Mouse (Mus musculus) MEL (cell line): ENCODE results near the gene Wnt7b. TPM values are rescaled to one million over a fixed set of nuclear protein-coding genes. Genes with fewer than 3 reads are reported as not detected.

Source experiments
- DNase-seq: peaks from one replicate; pipeline ENCODE4 v3.0.0; 2011; ENCODE audit warnings: low read depth, low spot score
- H3K27ac ChIP-seq: 2 replicates; pipeline ENCODE4 v1.5.1; 2012; ENCODE audit warnings: low read depth, mild to moderate bottlenecking, control low read depth, low read length, moderate library complexity; ENCODE audit not compliant: control insufficient read depth
- H3K27me3 ChIP-seq, 2 experiments: fragments of 150-350 bp in 1 of 2; sonication (generic) in 1 of 2; 2 replicates each; pipeline ENCODE4 v1.6.1; 2012; ENCODE audit warnings: low read length in 2 of 2, mild to moderate bottlenecking in 2 of 2, improper control_type of control experiment in 1 of 2, moderate library complexity in 1 of 2; ENCODE audit not compliant: insufficient read depth in 2 of 2, control insufficient read depth in 1 of 2
- H3K36me3 ChIP-seq, 2 experiments: 2 replicates each; pipeline ENCODE4 v1.6.1; 2012 to 2014; ENCODE audit warnings: low read length in 2 of 2, improper control_type of control experiment in 1 of 2, inconsistent platforms in 1 of 2, mild to moderate bottlenecking in 1 of 2; ENCODE audit not compliant: insufficient read depth in 2 of 2, control insufficient read depth in 1 of 2
- H3K4me1 ChIP-seq, 2 experiments: fragments of 150-350 bp in 1 of 2; sonication (generic) in 1 of 2; 2 replicates each; pipeline ENCODE4 v1.6.1; 2012; ENCODE audit warnings: low read length in 2 of 2, improper control_type of control experiment in 1 of 2, mild to moderate bottlenecking in 1 of 2; ENCODE audit not compliant: insufficient read depth in 2 of 2, control insufficient read depth in 1 of 2
- H3K4me3 ChIP-seq, 2 experiments: fragments of 150-350 bp in 1 of 2; sonication (generic) in 1 of 2; 2 replicates each; pipeline ENCODE4 v1.5.1; 2012; ENCODE audit warnings: low read depth in 2 of 2, low read length in 2 of 2, mild to moderate bottlenecking in 2 of 2, moderate library complexity in 2 of 2, control low read depth in 1 of 2, improper control_type of control experiment in 1 of 2; ENCODE audit not compliant: control insufficient read depth in 1 of 2, insufficient read depth in 1 of 2
- H3K79me2 ChIP-seq: 2 replicates; pipeline ENCODE4 v1.6.1; 2012; ENCODE audit warnings: mild to moderate bottlenecking, low read length, moderate library complexity; ENCODE audit not compliant: control insufficient read depth, poor library complexity, insufficient read depth
- H3K9ac ChIP-seq: 2 replicates; pipeline ENCODE4 v1.6.1; 2012; ENCODE audit warnings: low read depth, mild to moderate bottlenecking, control low read depth, low read length, moderate library complexity; ENCODE audit not compliant: control insufficient read depth, poor library complexity, severe bottlenecking
- H3K9me3 ChIP-seq: fragments of 150-350 bp; sonication (generic); replicated peaks from 2 replicates; pipeline ENCODE4 v1.6.1; 2012; ENCODE audit warnings: mild to moderate bottlenecking, low read length, improper control_type of control experiment, moderate library complexity; ENCODE audit not compliant: insufficient read depth
- BHLHE40 ChIP-seq: IDR thresholded peaks from 2 replicates; pipeline ENCODE4 v1.6.1; 2012; ENCODE audit warnings: low read depth, mild to moderate bottlenecking, inconsistent platforms, low read length, improper control_type of control experiment, borderline replicate concordance
- CHD1 ChIP-seq: IDR thresholded peaks from 2 replicates; pipeline ENCODE4 v1.6.1; 2012; ENCODE audit warnings: low read depth, mild to moderate bottlenecking, inconsistent platforms, low read length, improper control_type of control experiment
- CHD2 ChIP-seq: IDR thresholded peaks from 2 replicates; pipeline ENCODE4 v1.6.1; 2011; ENCODE audit warnings: low read length, improper control_type of control experiment
- EP300 ChIP-seq, 2 experiments: IDR thresholded peaks; 2 replicates each; pipeline ENCODE4 v1.6.1; 2011; ENCODE audit warnings: improper control_type of control experiment in 2 of 2, low read length in 2 of 2, low read depth in 1 of 2, mild to moderate bottlenecking in 1 of 2
- ETS1 ChIP-seq: IDR thresholded peaks from 2 replicates; pipeline ENCODE4 v1.6.1; 2012; ENCODE audit warnings: low read depth, mild to moderate bottlenecking, inconsistent platforms, low read length, improper control_type of control experiment, moderate library complexity
- GATA1 ChIP-seq: IDR thresholded peaks from 2 replicates; pipeline ENCODE4 v1.6.1; 2011; ENCODE audit warnings: low read depth, low read length, improper control_type of control experiment
- HCFC1 ChIP-seq: IDR thresholded peaks from 2 replicates; pipeline ENCODE4 v1.6.1; 2012; ENCODE audit warnings: low read depth, mild to moderate bottlenecking, inconsistent platforms, low read length, improper control_type of control experiment, moderate library complexity
- JUND ChIP-seq: IDR thresholded peaks from 2 replicates; pipeline ENCODE4 v1.6.1; 2011; ENCODE audit warnings: low read depth, mild to moderate bottlenecking, improper control_type of control experiment, low read length
- MAX ChIP-seq: IDR thresholded peaks from 2 replicates; pipeline ENCODE4 v1.6.1; 2011; ENCODE audit warnings: low read length, improper control_type of control experiment
- MEF2A ChIP-seq: IDR thresholded peaks from 2 replicates; pipeline ENCODE4 v1.6.1; 2014; ENCODE audit warnings: low read depth, mild to moderate bottlenecking, inconsistent platforms, low read length, improper control_type of control experiment; ENCODE audit not compliant: poor library complexity, insufficient replicate concordance, severe bottlenecking; ENCODE audit errors: extremely low read depth
- MXI1 ChIP-seq: IDR thresholded peaks from 2 replicates; pipeline ENCODE4 v1.6.1; 2011; ENCODE audit warnings: mild to moderate bottlenecking, low read depth, low read length, improper control_type of control experiment
- NRF1 ChIP-seq: IDR thresholded peaks from 2 replicates; pipeline ENCODE4 v1.6.1; 2014; ENCODE audit warnings: low read depth, mild to moderate bottlenecking, inconsistent platforms, low read length, improper control_type of control experiment, moderate library complexity; ENCODE audit not compliant: poor library complexity, insufficient read depth, severe bottlenecking
- POLR2AphosphoS2 ChIP-seq: IDR thresholded peaks from 2 replicates; pipeline ENCODE4 v1.6.1; 2011; ENCODE audit warnings: low read length, improper control_type of control experiment
- RAD21 ChIP-seq: IDR thresholded peaks from 2 replicates; pipeline ENCODE4 v1.6.1; 2011; ENCODE audit warnings: mild to moderate bottlenecking, low read depth, low read length, improper control_type of control experiment
- RCOR1 ChIP-seq: IDR thresholded peaks from 2 replicates; pipeline ENCODE4 v1.6.1; 2012; ENCODE audit warnings: low read depth, mild to moderate bottlenecking, inconsistent platforms, low read length, improper control_type of control experiment
- SIN3A ChIP-seq: IDR thresholded peaks from 2 replicates; pipeline ENCODE4 v1.6.1; 2012; ENCODE audit warnings: low read length, improper control_type of control experiment, inconsistent platforms
- TAL1 ChIP-seq: IDR thresholded peaks from 2 replicates; pipeline ENCODE4 v1.6.1; 2012; ENCODE audit warnings: mild to moderate bottlenecking, inconsistent platforms, low read length, moderate library complexity, mixed read lengths
- TCF12 ChIP-seq: IDR thresholded peaks from 2 replicates; pipeline ENCODE4 v1.6.1; 2014; ENCODE audit warnings: low read depth, mild to moderate bottlenecking, inconsistent platforms, low read length, improper control_type of control experiment, moderate library complexity
- USF2 ChIP-seq, 2 experiments: IDR thresholded peaks; 2 replicates each; pipeline ENCODE4 v1.6.1; 2011 to 2012; ENCODE audit warnings: improper control_type of control experiment in 2 of 2, low read length in 2 of 2, borderline replicate concordance in 1 of 2, inconsistent platforms in 1 of 2, low read depth in 1 of 2, mild to moderate bottlenecking in 1 of 2; ENCODE audit not compliant: insufficient read depth in 1 of 2
- ZC3H11A ChIP-seq: IDR thresholded peaks from 2 replicates; pipeline ENCODE4 v1.6.1; 2012; ENCODE audit warnings: low read depth, mild to moderate bottlenecking, inconsistent platforms, low read length, improper control_type of control experiment
- ZKSCAN1 ChIP-seq: IDR thresholded peaks from 2 replicates; pipeline ENCODE4 v1.6.1; 2012; ENCODE audit warnings: low read depth, mild to moderate bottlenecking, inconsistent platforms, low read length, improper control_type of control experiment, moderate library complexity
- ZMIZ1 ChIP-seq: IDR thresholded peaks from 2 replicates; pipeline ENCODE4 v1.6.1; 2012; ENCODE audit warnings: low read depth, mild to moderate bottlenecking, inconsistent platforms, low read length, improper control_type of control experiment, moderate library complexity
- ZNF384 ChIP-seq: IDR thresholded peaks from 2 replicates; pipeline ENCODE4 v1.6.1; 2012; ENCODE audit warnings: low read depth, mild to moderate bottlenecking, inconsistent platforms, low read length, improper control_type of control experiment
- polyA plus RNA-seq, 2 experiments: library from polyadenylated mRNA; stranded (reverse) in 1 of 2; unstranded in 1 of 2; fragments of >175 nt in 1 of 2; fragments of >200 nt in 1 of 2; gene quantifications; 2 replicates each; pipeline versions ENCODE4 v1.2.1 to v1.2.4; 2012; ENCODE audit warnings: low replicate concordance in 2 of 2, low read depth in 1 of 2; ENCODE audit not compliant: insufficient read length in 2 of 2, insufficient read depth in 1 of 2, missing spikeins in 1 of 2
- total RNA-seq: library from RNA; depleted of rRNA; stranded (reverse); fragments of 300-350 nt; gene quantifications from 2 replicates; pipeline ENCODE4 v1.2.3, GENCODE M21; 2012

Gene Wnt7b
- total and polyA plus RNA-seq, 3 experiments = not detected

- no peaks in the 10 kb centered on the region for H3K27me3 ChIP-seq
- H3K4me1 ChIP-seq = no peaks in the 10 kb centered on the region
- H3K79me2 ChIP-seq = no peaks in the 10 kb centered on the region
- no peak overlapping the region for H3K9ac ChIP-seq
- no peaks in the 10 kb centered on the region for H3K9me3 ChIP-seq
- TF ChIP-seq TAL1 = no peak
- TF ChIP-seq POLR2AphosphoS2 = no peak
- no peak for TF ChIP-seq RAD21
- TF ChIP-seq RCOR1 = no peak
- TF ChIP-seq TCF12 = no peak
- TF ChIP-seq JUND = no peak
- TF ChIP-seq CHD1 = no peak
- TF ChIP-seq CHD2 = no peak
- TF ChIP-seq MEF2A = no peak
- TF ChIP-seq MXI1 = no peak
- no peak for TF ChIP-seq USF2 (IDR thresholded peaks at IDR 0.05; ENCODE audit: borderline replicate concordance in 1 of 2, insufficient read depth in 1 of 2, low read depth in 1 of 2, low read length in 2 of 2)
- no peak for TF ChIP-seq EP300 (IDR thresholded peaks at IDR 0.05; ENCODE audit: low read depth in 1 of 2, low read length in 2 of 2)
- no peak for TF ChIP-seq NRF1
- no peak for TF ChIP-seq ZNF384
- H3K27ac ChIP-seq = no peak overlapping the region
- H3K36me3 ChIP-seq = no peaks in the 10 kb centered on the region
- no peak for DNase-seq
- no peak overlapping the region for H3K4me3 ChIP-seq
Measured at GRCm38 (mm10) chr15:85603422-85603821, 21.1 kb upstream of the Wnt7b start.

DNA sequence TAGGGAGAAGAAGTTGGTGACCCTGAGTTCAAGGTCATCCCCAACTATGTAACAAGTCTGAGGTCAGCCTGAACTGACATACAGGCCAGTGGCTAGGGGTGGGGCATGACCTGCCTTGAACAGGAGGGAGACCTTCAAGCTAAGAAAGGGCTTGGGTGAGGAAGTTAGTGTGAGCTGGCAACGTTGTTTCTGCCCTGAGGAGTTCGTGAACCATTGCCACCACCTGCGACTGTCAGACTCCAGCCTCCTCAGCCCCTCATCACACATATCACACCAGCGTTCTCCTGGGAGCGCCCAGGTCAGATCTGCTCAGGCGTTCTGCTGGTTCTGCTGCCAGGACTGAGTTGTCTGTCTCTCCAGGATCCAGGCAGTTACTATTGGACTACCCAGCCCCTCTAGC, 20.5 kb upstream of the Wnt7b start:
- Histone ChIP-seq H3K27ac (no peak overlapping the region), H3K9ac (no peak overlapping the region), H3K4me1 (no peaks in the 10 kb centered on the region), H3K36me3 (no peaks in the 10 kb centered on the region), H3K4me3 (no peak overlapping the region), H3K79me2 (no peaks in the 10 kb centered on the region), H3K9me3 (no peaks in the 10 kb centered on the region), H3K27me3 (no peaks in the 10 kb centered on the region)
- no peak for TF ChIP-seq ZNF384
- no peak for TF ChIP-seq MAX
- TF ChIP-seq GATA1 = no peak
- TF ChIP-seq BHLHE40 = no peak
- no peak for TF ChIP-seq JUND
- TF ChIP-seq SIN3A = no peak
- no peak for TF ChIP-seq RCOR1
- TF ChIP-seq TAL1 = no peak
- no peak for TF ChIP-seq ETS1
- no peak for TF ChIP-seq HCFC1
- no peak for TF ChIP-seq POLR2AphosphoS2
- no peak for TF ChIP-seq ZC3H11A
- TF ChIP-seq ZMIZ1 = no peak
- TF ChIP-seq CHD2 = no peak
- TF ChIP-seq RAD21 = no peak
- TF ChIP-seq ZKSCAN1 = no peak
- no peak for DNase-seq
